Mouse (Mus musculus): ENCODE measurements around the gene Trmt112.

Trmt112 gene

GRCm38 (mm10) chr19:6942764-6943163 lies 33.3 kb downstream of the Trmt112 start:
- in situ Hi-C loops (cut with MboI, MseI), result no loop called here

DNA sequence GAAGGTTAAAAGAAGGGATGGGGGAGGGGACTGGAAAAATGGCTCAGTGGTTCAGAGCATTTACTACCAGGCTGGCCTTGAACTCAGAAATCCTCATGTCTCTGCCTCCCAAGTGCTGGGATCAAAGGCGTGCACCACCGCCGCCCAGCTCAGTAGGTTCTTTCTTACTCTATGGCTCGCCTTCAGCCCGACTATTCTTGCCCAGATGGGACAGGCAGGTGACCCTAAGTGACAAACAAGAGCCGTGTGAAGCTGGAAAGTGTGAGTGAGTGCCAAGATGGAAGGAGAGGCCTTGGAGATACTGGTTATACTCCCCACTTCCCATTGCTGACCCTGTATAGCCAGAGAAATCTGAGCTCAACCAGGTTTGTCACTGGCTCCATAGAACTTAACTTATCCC lies 34.2 kb downstream of the Trmt112 start:
- in situ Hi-C loops (cut with MboI, MseI), result no loop called here

- in situ Hi-C loops (cut with MboI, MseI), result no loop called here
Observed at GRCm38 (mm10) chr19:6947742-6948141, 38.2 kb downstream of the Trmt112 start.

DNA sequence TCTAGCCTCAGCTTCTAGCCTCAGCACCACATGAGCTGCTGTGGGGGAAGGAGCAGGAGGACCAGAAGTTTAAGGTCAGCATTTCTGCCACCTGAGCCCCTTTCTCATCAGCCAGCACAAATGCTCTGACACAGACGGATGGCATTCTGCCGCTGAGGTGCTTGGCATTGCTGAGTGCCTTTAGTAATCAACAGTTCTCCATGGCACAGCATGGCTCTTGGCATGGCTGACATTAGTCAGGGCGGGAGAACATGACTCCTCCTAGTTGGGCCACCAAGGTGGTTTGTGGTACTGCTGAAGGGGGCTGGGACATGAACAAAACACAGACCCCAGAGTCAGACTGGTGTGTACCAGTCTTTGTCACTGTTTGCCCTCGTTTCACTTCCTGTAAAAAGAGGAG lies 38.7 kb downstream of the Trmt112 start:
- in situ Hi-C loops (cut with MboI, MseI), result no loop called here

GRCm38 (mm10) chr19:6949532-6949931 lies 40.0 kb downstream of the Trmt112 start:
- in situ Hi-C loops (cut with MboI, MseI), result no loop called here

GRCm38 (mm10) chr19:6949951-6950350 lies 40.5 kb downstream of the Trmt112 start:
- in situ Hi-C loops (cut with MboI, MseI), result no loop called here

GRCm38 (mm10) chr19:6950613-6951153 lies 41.2 kb downstream of the Trmt112 start:
- in situ Hi-C loops (cut with MboI, MseI), result no loop called here

GRCm38 (mm10) chr19:6951381-6951968 lies 42.0 kb downstream of the Trmt112 start:
- in situ Hi-C loops (cut with MboI, MseI), result no loop called here

GRCm38 (mm10) chr19:6951994-6952711 lies 42.7 kb downstream of the Trmt112 start:
- in situ Hi-C loops (cut with MboI, MseI), result no loop called here

- in situ Hi-C loops (cut with MboI, MseI), result no loop called here
Observed at GRCm38 (mm10) chr19:6952712-6953037, 43.2 kb downstream of the Trmt112 start.

DNA sequence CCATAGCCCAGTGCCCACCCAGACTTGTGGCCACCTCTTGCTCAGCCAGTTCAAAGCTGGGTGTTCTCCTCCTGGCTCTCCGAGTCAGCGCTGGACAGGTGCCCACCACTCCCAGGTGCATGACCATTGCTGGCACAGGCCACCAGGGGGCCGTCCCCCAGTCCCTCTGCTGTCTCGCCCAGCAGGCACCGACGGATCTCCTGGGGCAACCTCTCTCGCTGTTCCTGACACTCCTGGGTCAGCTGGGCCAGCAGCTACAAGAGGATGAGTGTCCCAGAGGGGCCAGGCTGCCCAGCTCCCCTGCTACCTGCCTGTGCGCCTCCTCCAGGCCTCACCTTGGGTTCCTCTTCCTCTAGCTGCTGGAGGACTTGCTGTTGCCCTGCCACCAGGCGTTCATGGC lies 44.5 kb downstream of the Trmt112 start:
- in situ Hi-C loops (cut with MboI, MseI), result no loop called here

- in situ Hi-C loops (cut with MboI, MseI), result no loop called here
Observed at GRCm38 (mm10) chr19:6955424-6955823, 45.9 kb downstream of the Trmt112 start.

- in situ Hi-C loops (cut with MboI, MseI), result no loop called here
Observed at GRCm38 (mm10) chr19:6956461-6956860, 47.0 kb downstream of the Trmt112 start.

All from T-helper 2 cell (primary cell).